Mouse (Mus musculus): ENCODE data around the gene Iqcf6. TPM values are rescaled to one million over a fixed set of nuclear protein-coding genes. Genes with fewer than 3 reads are reported as not detected.
"Not testable (repeated sequence)": the region's sequence is repeated elsewhere in the genome, so short reads cannot be mapped to it uniquely, and the experiment has no call there.

Gene Iqcf6
- polyA plus RNA-seq (2016; fragmentation: Nextera tagmentation; extraction: Ambion mirVana) = not detected in 2 replicates

- no peak within 1 kb of the TSS for H3K27ac ChIP-seq
Measured at GRCm38 (mm10) chr9:106626282-106626681, at the start of gene Iqcf6. Iqcf6 (plus strand) TSS chr9:106626582.

GRCm38 (mm10) chr9:106580016-106580415 lies 46.4 kb upstream of the Iqcf6 start:
- no peak overlapping the region; the same call in 1 of the 2 replicates for H3K27ac ChIP-seq
- no peak overlapping the region for H3K4me2 ChIP-seq
- no peaks in the 10 kb centered on the region for H3K27me3 ChIP-seq
- ATAC-seq (ENCODE audit: insufficient number of reproducible peaks, insufficient read depth, low FRiP score, low TSS enrichment, low read depth) = no peak
- no peak overlapping the region for H3K9ac ChIP-seq (replicated peaks)
- H3K36me3 ChIP-seq = no peaks in the 10 kb centered on the region
- no peaks in the 10 kb centered on the region for H3K9me3 ChIP-seq
- H3K4me1 ChIP-seq (replicated peaks) = peaks cover 3% of the 10 kb centered on the region; the same call in 1 of the 2 replicates
- WGBS = 81% methylated on average over 7 of the region's 7 CpGs
- H3K4me3 ChIP-seq (replicated peaks) = no peak overlapping the region

More at GRCm38 (mm10) chr9:106626282-106626681, at the start of gene Iqcf6:
- 81% methylated on average over 2 of the region's 2 CpGs for WGBS
- Histone ChIP-seq H3K9ac (replicated peaks) (no peak within 1 kb of the TSS), H3K4me1 (replicated peaks) (peaks cover 5% of the 10 kb centered on the region), H3K9me3 (no peaks in the 10 kb centered on the region), H3K27me3 (no peaks in the 10 kb centered on the region), H3K4me2 (no peak within 1 kb of the TSS), H3K4me3 (replicated peaks) (no peak within 1 kb of the TSS), H3K36me3 (no peaks in the 10 kb centered on the region)
- ATAC-seq (ENCODE audit: insufficient number of reproducible peaks, insufficient read depth, low FRiP score, low TSS enrichment, low read depth) = no peak

GRCm38 (mm10) chr9:106582552-106582951 lies 43.8 kb upstream of the Iqcf6 start:
- no peak overlapping the region for H3K27ac ChIP-seq
- no peaks in the 10 kb centered on the region for H3K27me3 ChIP-seq
- H3K9me3 ChIP-seq = no peaks in the 10 kb centered on the region
- 90% methylated on average over 1 of the region's 1 CpGs for WGBS
- H3K4me3 ChIP-seq (replicated peaks) = no peak overlapping the region
- H3K9ac ChIP-seq (replicated peaks) = no peak overlapping the region
- H3K36me3 ChIP-seq = no peaks in the 10 kb centered on the region
- peaks cover 3% of the 10 kb centered on the region; the same call in 1 of the 2 replicates for H3K4me1 ChIP-seq (replicated peaks)
- H3K4me2 ChIP-seq = no peak overlapping the region
- ATAC-seq (ENCODE audit: insufficient number of reproducible peaks, insufficient read depth, low FRiP score, low TSS enrichment, low read depth) = no peak

DNA sequence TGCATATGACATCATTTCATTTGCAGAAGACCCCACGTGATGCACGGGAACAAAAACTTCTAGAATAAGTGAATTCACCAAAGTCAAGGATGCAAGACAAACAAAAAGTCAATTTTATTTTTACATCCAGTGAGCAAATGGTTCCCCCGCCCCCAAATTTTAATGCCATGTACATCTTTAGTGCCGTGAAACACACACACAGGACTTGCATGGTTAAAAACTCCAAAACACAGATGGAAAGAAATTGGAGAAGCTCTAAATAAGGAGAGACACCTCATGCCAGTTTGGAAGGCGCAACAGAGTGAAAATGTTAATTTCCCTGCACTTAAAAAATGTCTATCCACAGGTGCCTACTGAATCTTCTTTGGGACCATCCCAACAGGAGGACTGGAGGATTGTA lies 34.2 kb upstream of the Iqcf6 start:
- Histone ChIP-seq H3K9me3 (peaks cover 8% of the 10 kb centered on the region; the same call in 1 of the 2 replicates), H3K27me3 (no peaks in the 10 kb centered on the region), H3K4me3 (replicated peaks) (no peak overlapping the region), H3K4me1 (replicated peaks) (peaks cover 5% of the 10 kb centered on the region), H3K4me2 (no peak overlapping the region), H3K9ac (replicated peaks) (no peak overlapping the region), H3K27ac (no peak overlapping the region), H3K36me3 (no peaks in the 10 kb centered on the region)
- no peak for ATAC-seq (ENCODE audit: insufficient number of reproducible peaks, insufficient read depth, low FRiP score, low TSS enrichment, low read depth)
- WGBS = 89% methylated on average over 5 of the region's 5 CpGs

DNA sequence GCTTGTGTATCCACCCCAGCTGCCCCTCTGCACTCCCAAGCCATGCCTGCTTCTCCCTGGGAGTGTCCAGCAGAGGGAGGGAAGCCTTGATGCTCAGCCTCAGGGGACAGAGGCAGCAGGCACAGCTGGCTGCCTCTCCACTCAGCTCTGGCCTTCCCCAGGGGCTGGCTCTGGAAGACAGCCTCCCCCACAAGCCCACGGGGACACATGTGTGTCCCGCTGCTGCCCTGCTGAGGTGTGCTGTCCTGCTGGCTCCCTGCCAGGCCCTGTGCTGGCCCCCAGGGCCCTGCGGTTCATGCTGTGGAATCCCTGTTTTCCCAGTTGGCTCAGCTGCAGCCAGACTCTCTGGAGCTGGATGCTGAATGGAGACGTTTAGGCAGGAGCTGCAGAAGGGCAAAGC lies 31.0 kb upstream of the Iqcf6 start:
- not testable (repeated sequence) for H3K9ac ChIP-seq (replicated peaks)

DNA sequence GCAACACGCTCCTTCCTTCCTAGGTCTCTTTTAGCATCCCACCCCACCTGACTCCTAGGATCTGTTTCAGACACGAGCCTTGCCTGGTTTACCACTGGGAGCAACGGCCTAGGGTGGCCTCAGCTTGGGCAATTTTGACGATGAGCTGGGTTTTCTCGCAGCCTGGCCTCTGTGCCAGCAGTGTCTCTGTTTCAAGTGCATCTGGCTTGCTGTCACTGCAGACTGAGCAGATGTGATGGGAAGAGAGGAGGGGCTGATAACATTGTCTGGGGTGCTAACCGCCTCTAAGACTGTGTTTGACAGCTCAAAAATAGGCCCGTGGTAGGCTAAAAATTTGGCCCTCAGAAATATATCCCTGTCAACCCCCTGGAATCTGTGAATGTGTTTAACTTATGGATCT lies 30.5 kb upstream of the Iqcf6 start:
- Histone ChIP-seq H3K9ac (replicated peaks) (no peak overlapping the region), H3K4me2 (no peak overlapping the region), H3K27me3 (no peaks in the 10 kb centered on the region), H3K9me3 (peaks cover 8% of the 10 kb centered on the region; the same call in 1 of the 2 replicates), H3K4me3 (replicated peaks) (no peak overlapping the region), H3K27ac (no peak overlapping the region), H3K4me1 (replicated peaks) (peaks cover 5% of the 10 kb centered on the region), H3K36me3 (no peaks in the 10 kb centered on the region)
- WGBS = 74% methylated on average over 7 of the region's 7 CpGs
- ATAC-seq (ENCODE audit: insufficient number of reproducible peaks, insufficient read depth, low FRiP score, low TSS enrichment, low read depth) = no peak

More for the DNA sequence above, 31.0 kb upstream of the Iqcf6 start:
- not testable (repeated sequence) for ATAC-seq (ENCODE audit: insufficient number of reproducible peaks, insufficient read depth, low FRiP score, low TSS enrichment, low read depth); H3K27ac ChIP-seq; H3K27me3 ChIP-seq; H3K36me3 ChIP-seq; H3K4me3 ChIP-seq (replicated peaks); H3K4me2 ChIP-seq; H3K4me1 ChIP-seq (replicated peaks); H3K9me3 ChIP-seq
- WGBS = 13% methylated on average over 4 of the region's 4 CpGs

DNA sequence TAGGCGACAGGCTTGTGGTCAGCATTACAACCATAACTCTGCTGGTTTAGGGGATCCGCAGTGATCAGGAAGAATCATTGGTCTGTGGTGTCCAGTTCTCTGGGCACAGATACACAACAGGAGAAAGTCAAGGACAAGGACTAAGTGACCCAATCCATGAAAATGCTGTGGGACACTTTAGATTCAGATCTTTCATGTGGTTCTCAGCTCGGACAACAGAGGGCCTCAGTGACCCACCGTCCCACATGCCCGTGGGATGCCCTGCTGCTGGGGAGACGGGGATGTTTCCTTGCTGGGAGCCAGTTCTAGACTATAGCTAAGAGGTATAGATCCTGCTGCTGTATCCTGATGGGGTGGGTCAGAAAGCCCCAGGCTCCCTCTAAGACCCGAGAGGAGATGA lies 27.9 kb upstream of the Iqcf6 start:
- H3K9me3 ChIP-seq = peaks cover 8% of the 10 kb centered on the region; the same call in 1 of the 2 replicates
- no peak overlapping the region for H3K27ac ChIP-seq
- no peak overlapping the region for H3K4me3 ChIP-seq (replicated peaks)
- WGBS = 44% methylated on average over 7 of the region's 7 CpGs
- H3K4me1 ChIP-seq (replicated peaks) = peaks cover 5% of the 10 kb centered on the region
- no peak overlapping the region for H3K4me2 ChIP-seq
- no peak for ATAC-seq (ENCODE audit: insufficient number of reproducible peaks, insufficient read depth, low FRiP score, low TSS enrichment, low read depth)
- no peak overlapping the region for H3K9ac ChIP-seq (replicated peaks)
- no peaks in the 10 kb centered on the region for H3K27me3 ChIP-seq
- H3K36me3 ChIP-seq = no peaks in the 10 kb centered on the region

- Histone ChIP-seq H3K4me3 (replicated peaks) (no peak overlapping the region), H3K9ac (replicated peaks) (no peak overlapping the region), H3K9me3 (no peaks in the 10 kb centered on the region), H3K36me3 (no peaks in the 10 kb centered on the region), H3K4me1 (replicated peaks) (peaks cover 4% of the 10 kb centered on the region), H3K27ac (no peak overlapping the region), H3K27me3 (no peaks in the 10 kb centered on the region), H3K4me2 (no peak overlapping the region)
- no peak for ATAC-seq (ENCODE audit: insufficient number of reproducible peaks, insufficient read depth, low FRiP score, low TSS enrichment, low read depth)
- 34% methylated on average over 8 of the region's 8 CpGs for WGBS
Measured at GRCm38 (mm10) chr9:106600546-106600945, 25.8 kb upstream of the Iqcf6 start.

GRCm38 (mm10) chr9:106610727-106611126 lies 15.7 kb upstream of the Iqcf6 start:
- H3K9me3 ChIP-seq = no peaks in the 10 kb centered on the region
- H3K9ac ChIP-seq (replicated peaks) = no peak overlapping the region
- H3K36me3 ChIP-seq = no peaks in the 10 kb centered on the region
- ATAC-seq (ENCODE audit: insufficient number of reproducible peaks, insufficient read depth, low FRiP score, low TSS enrichment, low read depth) = no peak
- H3K27me3 ChIP-seq = no peaks in the 10 kb centered on the region
- no peak overlapping the region for H3K27ac ChIP-seq
- WGBS = 89% methylated on average over 4 of the region's 4 CpGs
- no peak overlapping the region for H3K4me3 ChIP-seq (replicated peaks)
- H3K4me2 ChIP-seq = no peak overlapping the region
- H3K4me1 ChIP-seq (replicated peaks) = peaks cover 9% of the 10 kb centered on the region; the same call in 1 of the 2 replicates

DNA sequence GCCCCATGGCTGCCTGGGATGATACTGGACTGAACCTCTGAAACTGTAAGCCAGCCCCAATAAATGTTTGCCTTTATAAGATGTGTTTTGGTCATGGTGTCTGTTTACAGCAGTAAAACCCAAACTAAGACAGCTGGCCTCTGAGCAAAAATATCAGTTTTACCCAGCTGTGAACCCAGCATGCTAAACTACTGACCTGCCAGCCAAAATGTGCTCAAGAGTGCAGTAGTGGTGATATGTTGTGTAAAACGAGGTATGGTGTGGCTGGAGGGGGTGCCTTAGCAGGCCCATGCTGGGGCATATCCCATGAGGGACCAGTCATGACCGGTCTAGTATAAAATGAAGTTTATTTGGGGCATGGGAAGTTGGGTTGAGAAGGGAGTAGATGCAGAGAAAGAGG lies 12.4 kb upstream of the Iqcf6 start:
- Histone ChIP-seq H3K4me2 (no peak overlapping the region), H3K36me3 (no peaks in the 10 kb centered on the region), H3K27ac (no peak overlapping the region), H3K27me3 (no peaks in the 10 kb centered on the region), H3K9me3 (no peaks in the 10 kb centered on the region), H3K4me3 (replicated peaks) (no peak overlapping the region), H3K9ac (replicated peaks) (no peak overlapping the region), H3K4me1 (replicated peaks) (peaks cover 9% of the 10 kb centered on the region; the same call in 1 of the 2 replicates)
- no peak for ATAC-seq (ENCODE audit: insufficient number of reproducible peaks, insufficient read depth, low FRiP score, low TSS enrichment, low read depth)
- 67% methylated on average over 2 of the region's 2 CpGs for WGBS

GRCm38 (mm10) chr9:106614616-106615015 lies 11.8 kb upstream of the Iqcf6 start:
- peaks cover 3% of the 10 kb centered on the region; the same call in 1 of the 2 replicates for H3K9me3 ChIP-seq
- no peak for ATAC-seq (ENCODE audit: insufficient number of reproducible peaks, insufficient read depth, low FRiP score, low TSS enrichment, low read depth)

DNA sequence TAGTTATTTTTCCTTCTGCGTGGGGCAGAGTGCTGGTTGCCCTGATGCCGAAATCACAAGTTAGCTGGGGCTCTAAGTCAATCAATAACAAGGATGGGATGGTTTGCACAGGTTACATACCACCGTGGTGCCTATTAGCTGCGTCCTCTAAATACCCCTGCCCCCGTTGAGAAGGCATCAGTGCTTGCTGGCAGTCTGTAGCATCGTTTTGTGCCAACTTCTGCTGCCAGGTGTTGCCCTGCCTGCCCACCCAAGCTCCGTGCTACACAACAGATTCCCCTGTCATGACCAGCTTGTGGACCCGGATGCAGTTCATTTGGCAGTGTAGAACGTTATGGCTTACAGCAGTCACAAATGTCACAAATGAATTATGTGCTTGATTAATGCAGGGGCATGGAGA lies 10.1 kb upstream of the Iqcf6 start:
- Histone ChIP-seq H3K4me1 (replicated peaks) (peaks cover 9% of the 10 kb centered on the region; the same call in 1 of the 2 replicates), H3K4me3 (replicated peaks) (no peak overlapping the region), H3K27ac (no peak overlapping the region), H3K36me3 (no peaks in the 10 kb centered on the region), H3K4me2 (no peak overlapping the region), H3K9me3 (peaks cover 4% of the 10 kb centered on the region; the same call in 1 of the 2 replicates), H3K9ac (replicated peaks) (no peak overlapping the region), H3K27me3 (no peaks in the 10 kb centered on the region)
- no peak for ATAC-seq (ENCODE audit: insufficient number of reproducible peaks, insufficient read depth, low FRiP score, low TSS enrichment, low read depth)
- WGBS = 89% methylated on average over 9 of the region's 9 CpGs

More at GRCm38 (mm10) chr9:106614616-106615015, 11.8 kb upstream of the Iqcf6 start:
- peaks cover 9% of the 10 kb centered on the region; the same call in 1 of the 2 replicates for H3K4me1 ChIP-seq (replicated peaks)
- H3K27ac ChIP-seq = no peak overlapping the region
- H3K36me3 ChIP-seq = no peaks in the 10 kb centered on the region
- no peak overlapping the region for H3K4me2 ChIP-seq
- H3K9ac ChIP-seq (replicated peaks) = no peak overlapping the region
- H3K27me3 ChIP-seq = no peaks in the 10 kb centered on the region
- WGBS = 45% methylated on average over 3 of the region's 3 CpGs
- H3K4me3 ChIP-seq (replicated peaks) = no peak overlapping the region

All from limb, embryonic 12.5 days (tissue).